Mouse (Mus musculus) left cerebral cortex, postnatal 14 days (tissue): ENCODE results near the gene Tuft1. TPM values are rescaled to one million over a fixed set of nuclear protein-coding genes. Genes with fewer than 3 reads are reported as not detected.
"Not testable (repeated sequence)": the region's sequence is repeated elsewhere in the genome, so short reads cannot be mapped to it uniquely, and the experiment has no call there.

Experiments used
- DNase-seq, 2 experiments: peaks; one replicate each; pipeline ENCODE4 v3.0.0; 2021 to 2022; ENCODE audit warnings: low spot score in 2 of 2, mixed read lengths in 1 of 2
- intact Hi-C: fragments of 180-260 bp; cut with DNase I; formaldehyde crosslinking; loops from one replicate; pipeline ENCODE4 v1.15.1; 2025
- total RNA-seq, 2 experiments: library from RNA; stranded (reverse); gene quantifications; 2 replicates each; pipeline ENCODE4 v1.2.3; 2021

Tuft1 gene
- total RNA-seq, 2 experiments from 2014 or later = 1.4 to 2.0 TPM

DNA sequence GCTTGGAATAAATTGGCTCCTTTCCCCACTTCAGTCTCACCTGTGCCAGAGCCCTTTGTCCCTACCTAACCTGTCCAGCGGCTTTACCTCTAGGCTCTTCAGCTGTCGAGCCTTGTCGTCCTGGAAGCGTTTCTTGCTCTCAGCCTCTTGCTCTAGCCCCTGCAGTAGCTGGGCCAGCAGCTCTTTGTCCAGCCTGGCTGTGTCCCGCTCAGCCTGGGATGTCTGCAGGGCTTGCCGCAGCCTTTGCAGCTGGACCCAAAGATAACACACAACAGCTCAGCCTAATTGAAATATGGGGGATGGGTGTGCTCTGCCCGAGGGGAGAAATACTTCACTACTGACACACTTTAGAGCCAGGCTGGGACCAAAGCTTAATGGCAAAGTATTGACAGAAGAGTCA is 7.2 kb upstream of the Tuft1 start:
- intact Hi-C loops, DNase-seq: not testable (repeated sequence)

DNA sequence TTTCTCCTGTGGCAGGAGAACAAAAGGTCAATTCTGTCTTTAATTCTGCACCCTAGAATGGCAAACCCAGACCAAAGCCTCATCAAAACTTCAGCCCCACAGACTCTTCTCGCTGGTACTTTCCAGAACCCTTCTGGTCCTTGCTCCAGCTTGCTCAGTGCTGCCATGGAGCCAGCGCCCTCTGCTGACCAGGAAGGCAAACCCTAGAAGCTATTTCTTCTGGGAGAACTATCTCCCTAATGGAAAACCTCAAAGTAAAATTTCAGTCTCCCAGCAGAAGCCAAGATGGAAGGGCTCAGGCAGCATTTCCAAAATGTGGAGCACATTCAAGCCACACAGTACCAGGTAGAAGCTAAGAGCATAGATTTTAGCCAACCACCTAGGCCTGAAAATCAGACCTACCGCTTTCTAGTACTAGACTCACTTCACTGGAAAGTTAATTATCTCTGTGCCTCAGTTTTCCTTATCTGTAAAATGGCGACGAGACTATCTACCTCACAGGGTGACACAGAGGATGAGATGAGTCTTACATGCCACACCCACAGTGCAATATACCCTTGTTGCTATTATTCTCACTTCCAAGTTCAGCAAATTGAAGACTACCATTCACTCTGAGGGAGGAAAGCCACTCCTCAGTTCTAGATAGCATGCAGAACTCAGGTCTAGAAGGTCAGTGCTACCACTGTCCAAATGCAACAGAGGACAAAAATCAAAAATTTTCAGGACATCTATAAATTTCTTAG is 6.6 kb upstream of the Tuft1 start:
- intact Hi-C loops, DNase-seq: not testable (repeated sequence)

DNA sequence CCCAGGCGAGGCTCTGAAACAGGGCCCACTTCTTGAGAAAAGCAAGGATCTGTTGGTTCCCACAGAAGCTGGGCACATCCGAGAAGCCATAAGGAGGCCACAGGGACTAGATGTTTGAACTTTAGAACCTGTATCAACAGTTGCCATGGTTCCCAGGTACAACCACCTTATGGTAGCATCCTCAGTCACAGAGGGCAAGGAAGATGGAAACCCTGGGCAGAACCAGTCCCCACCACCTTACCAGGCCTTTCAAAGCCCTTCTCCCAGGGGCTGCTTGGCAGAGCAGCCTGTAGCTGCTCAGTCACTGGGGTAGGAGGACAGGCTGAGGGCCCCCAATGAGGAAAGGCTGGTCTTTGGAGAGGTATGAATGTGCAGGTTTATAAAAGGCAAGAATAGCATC is 2.2 kb upstream of the Tuft1 start:
- DNase-seq, intact Hi-C loops: not testable (repeated sequence)

DNA sequence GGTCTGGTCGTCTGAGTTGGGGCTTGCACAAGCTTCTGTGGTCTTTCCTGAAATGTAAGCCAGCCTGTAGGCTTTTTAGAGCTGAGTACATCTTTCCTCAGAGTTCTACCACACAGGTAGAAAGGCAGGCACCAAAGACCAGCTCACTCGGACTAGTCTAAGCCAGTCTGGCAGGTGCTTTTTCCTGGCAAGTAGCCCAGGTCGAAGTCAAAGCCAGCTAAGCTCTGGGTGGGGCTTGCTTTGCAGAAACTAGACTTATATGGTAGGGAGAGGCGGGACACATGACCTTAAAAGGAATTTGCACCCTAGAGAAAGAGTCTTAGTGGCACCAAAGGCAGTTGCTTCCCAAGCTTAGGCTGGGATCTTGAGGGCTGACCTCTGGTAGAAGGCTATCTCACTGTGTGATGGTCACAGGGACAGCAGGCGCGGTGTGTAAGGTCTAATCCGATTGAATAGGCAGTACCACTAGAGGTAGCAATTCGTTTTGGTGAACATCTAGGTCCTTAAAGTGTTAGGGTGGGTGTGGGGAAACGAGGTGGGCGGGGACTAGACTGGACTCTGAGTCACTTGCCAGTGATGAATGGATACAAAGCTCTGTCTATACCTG is 573 bp upstream of the Tuft1 start:
- DNase-seq, intact Hi-C loops: not testable (repeated sequence)

- intact Hi-C loops, DNase-seq: not testable (repeated sequence)
Observed at GRCm38 (mm10) chr3:94657852-94658739, 576 bp downstream of the Tuft1 start.

DNA sequence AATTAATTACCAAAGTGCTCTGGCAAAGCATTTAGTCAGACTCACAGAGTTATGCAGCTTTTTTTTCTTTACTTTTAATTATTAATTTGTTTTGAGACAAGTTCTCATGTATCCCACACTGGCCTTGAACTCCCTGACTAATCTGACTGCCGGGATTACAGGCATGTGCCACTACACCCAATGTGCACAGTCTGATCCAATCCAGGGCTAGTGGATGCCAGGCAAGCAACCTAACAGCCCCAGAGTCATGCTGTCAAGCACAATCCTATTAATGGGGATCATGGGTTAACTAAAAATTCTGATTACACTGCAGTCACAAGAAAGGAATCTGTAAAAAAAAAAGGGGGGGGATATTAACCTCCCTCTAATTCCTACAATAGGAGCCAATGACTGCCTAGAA is 4.7 kb downstream of the Tuft1 start:
- DNase-seq, intact Hi-C loops: not testable (repeated sequence)

DNA sequence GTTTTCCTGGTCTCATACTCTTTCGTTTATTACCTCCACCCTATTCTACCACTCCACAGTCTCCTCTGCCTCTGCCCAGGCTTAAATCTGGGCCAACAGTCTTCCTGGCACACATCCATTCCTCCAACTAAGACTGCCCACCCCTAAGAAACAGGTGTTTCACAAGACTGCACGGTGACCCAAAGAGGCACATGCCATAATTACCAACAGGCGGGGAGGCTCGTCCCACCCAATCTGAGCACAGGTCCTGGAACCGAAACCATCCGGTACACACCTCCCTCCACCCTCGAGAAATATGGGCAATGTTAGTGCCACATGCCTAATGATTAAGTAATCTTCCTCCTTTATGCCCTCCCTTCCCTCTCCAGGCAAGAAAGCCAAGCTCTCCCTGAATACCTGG is 8.3 kb downstream of the Tuft1 start:
- intact Hi-C loops = no loop called here
- DNase-seq = no peak

GRCm38 (mm10) chr3:94648755-94649590 is 9.7 kb downstream of the Tuft1 start:
- peak in 1 of 2 experiments; percentile 7 for DNase-seq
- intact Hi-C loops = no loop called here

- intact Hi-C loops = loop anchor here (5.0 kb wide), 1 partner anchor 95 kb away; no protein-coding TSS in a partner anchor
Observed at GRCm38 (mm10) chr3:94642495-94643162, 16.0 kb downstream of the Tuft1 start, which contains the start of gene Gm10972. Gm10972 (plus strand) TSS chr3:94643112.

GRCm38 (mm10) chr3:94629876-94630275 is 28.8 kb downstream of the Tuft1 start:
- intact Hi-C loops = no loop called here
- DNase-seq = no peak

More at GRCm38 (mm10) chr3:94642495-94643162, 16.0 kb downstream of the Tuft1 start, which contains the start of gene Gm10972:
- not testable (repeated sequence) for DNase-seq

- intact Hi-C loops = no loop called here
- DNase-seq = no peak
Observed at GRCm38 (mm10) chr3:94628712-94629111, 30.0 kb downstream of the Tuft1 start.

GRCm38 (mm10) chr3:94624281-94624680 is 34.4 kb downstream of the Tuft1 start:
- intact Hi-C loops = no loop called here

GRCm38 (mm10) chr3:94622550-94622949 is 36.1 kb downstream of the Tuft1 start:
- intact Hi-C loops = no loop called here
- DNase-seq = no peak

More at GRCm38 (mm10) chr3:94624281-94624680, 34.4 kb downstream of the Tuft1 start:
- no peak for DNase-seq

DNA sequence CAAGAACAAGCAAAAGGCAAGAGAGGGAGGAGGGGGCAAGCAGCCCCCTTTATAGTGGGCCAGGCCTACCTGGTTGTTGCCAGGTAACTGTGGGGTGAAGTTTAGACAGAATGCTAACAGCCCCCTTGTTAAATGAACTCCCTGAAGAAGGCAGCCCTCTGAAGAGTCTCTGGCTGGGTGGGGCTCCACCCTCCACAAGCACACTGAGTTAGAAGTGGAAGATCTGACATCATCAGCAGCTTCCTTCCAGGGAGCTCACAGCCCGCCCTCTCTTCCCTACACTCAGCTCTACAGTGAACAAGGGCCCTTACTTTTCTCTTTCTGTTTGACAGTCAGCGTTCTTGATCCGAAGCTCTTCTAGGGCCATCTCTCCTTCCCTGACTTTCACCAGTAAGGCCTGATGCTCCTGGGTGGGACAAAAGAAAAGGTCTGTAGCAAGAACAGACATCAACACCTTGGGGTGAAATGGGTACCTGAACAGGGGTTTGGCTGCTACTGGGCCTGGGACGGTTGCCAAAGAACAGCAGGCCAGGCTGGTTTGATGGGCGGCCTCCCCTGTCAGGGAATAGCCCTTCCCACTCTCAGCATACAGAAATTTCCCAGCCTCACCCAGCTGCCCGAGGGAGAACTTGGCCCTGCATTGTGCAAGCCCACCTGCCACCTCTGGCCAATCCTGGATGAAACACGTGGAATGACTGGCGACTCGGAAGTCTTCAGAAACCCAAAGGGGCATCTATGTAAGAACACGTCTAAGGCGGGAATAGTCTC is 36.7 kb downstream of the Tuft1 start:
- intact Hi-C loops = no loop called here
- no peak for DNase-seq

DNA sequence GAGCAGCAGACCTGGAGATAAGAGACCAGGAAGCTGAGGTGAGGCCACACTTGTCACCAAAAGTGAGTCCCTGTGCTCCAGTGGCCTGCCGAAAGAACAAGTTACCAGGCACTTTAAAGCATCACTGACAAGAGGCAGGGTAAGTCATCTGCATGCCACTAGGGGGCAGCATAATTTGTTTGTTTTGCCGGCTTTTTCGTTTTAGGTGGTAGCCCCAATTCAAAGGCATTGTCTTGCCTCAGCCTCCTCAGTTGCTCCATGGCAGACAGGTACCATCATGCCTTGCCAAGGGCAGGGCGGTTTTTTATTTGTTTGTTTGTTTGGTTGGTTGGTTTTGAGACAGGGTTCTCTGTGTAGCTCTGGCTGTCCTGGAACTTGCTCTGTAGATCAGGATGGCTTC is 42.0 kb downstream of the Tuft1 start:
- intact Hi-C loops = no loop called here
- DNase-seq = peak in 1 of 2 experiments; percentile 34

DNA sequence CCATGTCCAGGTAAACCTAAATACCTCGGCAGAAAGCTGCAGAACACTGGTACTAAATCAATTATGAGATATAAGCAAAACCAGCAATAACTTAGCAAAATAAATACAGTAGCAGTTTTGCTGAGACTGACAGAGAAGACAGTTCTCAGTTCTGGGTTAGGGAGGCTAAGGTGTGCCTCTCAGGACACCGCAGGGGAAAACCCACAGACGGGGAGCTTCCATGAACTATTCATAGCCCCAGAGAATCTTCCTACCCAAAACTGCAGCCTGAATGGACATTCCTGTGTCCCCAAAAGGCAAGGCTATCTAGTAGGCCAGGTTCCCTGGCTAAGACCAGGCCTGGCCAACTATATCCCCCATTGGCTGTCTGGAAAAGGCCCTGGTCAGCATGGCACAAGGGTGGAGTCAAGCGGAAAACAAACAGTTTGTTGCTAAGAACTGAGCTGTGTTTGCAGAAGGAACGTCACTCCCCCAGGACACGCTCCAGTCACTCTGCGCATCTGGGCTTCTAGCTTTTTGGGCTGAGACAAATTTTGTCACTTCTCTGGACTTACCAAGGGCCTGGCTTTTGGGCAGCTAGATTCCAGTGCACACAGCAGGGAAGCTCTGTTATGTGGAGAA is 45.3 kb downstream of the Tuft1 start:
- DNase-seq = no peak
- intact Hi-C loops = no loop called here

- DNase-seq = no peak
- intact Hi-C loops = no loop called here
Observed at GRCm38 (mm10) chr3:94612274-94612673, 46.4 kb downstream of the Tuft1 start.
